Mouse (Mus musculus): ENCODE measurements around the gene Hspa14. TPM values are rescaled to one million over a fixed set of nuclear protein-coding genes. Genes with fewer than 3 reads are reported as not detected.

The Hspa14 gene
- 8.7 and 9.9 TPM in 2 replicates for polyA plus RNA-seq (2012)

DNA sequence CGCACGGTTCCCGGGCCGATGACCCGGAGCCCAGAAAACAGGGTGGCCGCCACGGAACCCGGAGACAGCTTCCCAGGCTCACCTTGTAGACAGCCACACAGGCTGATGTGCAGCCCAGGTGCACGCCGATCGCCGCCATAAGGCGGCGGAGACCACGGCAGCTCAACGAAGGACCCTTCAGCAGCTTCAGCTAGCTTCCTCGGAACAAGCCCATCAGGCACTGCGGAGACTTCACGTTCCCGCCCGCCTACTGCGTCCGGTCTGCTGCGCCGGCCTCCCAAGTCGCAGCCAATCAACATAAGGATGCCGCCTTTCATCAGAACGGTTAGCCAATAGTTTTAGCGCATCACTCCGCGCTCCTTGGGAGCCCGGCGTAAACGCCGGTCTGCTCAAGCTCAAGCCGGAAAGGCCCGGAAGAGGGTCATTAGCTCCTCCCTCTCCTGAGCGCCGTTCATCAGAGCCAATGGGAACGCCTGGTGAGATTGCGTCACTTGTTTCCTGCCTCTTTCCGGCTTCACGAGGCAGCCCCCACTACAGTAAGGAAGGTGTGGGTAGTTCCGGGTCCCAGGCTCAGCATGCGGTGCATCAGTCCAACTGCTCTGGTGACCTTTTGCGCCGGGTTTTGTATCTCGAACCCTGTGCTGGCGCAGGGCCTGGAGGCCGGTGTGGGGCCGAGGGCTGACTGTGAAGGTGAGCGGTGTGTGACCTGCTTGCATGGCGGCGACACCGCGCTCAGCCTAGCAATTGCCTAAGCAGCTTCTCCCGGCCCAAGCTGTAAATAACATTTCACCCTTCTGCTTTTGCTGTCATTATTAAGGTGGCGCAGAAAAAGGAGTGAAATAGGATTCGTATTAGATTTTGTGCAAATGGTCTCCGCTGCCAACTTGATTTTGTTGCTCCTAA, at the start of gene Hspa14, which contains the start of the genes Gm45902 and Cdnf:
Gene Hspa14 (minus strand): TSS at position 263 of the 903 bp plus-strand sequence.
Gene Gm45902 (minus strand): TSS at position 239 of the 903 bp plus-strand sequence.
Gene Cdnf (plus strand): TSS at position 479 of the 903 bp plus-strand sequence.
- TF ChIP-seq GATA1 (IDR thresholded peaks at IDR 0.05; ENCODE audit: low read length) = no peak

DNA sequence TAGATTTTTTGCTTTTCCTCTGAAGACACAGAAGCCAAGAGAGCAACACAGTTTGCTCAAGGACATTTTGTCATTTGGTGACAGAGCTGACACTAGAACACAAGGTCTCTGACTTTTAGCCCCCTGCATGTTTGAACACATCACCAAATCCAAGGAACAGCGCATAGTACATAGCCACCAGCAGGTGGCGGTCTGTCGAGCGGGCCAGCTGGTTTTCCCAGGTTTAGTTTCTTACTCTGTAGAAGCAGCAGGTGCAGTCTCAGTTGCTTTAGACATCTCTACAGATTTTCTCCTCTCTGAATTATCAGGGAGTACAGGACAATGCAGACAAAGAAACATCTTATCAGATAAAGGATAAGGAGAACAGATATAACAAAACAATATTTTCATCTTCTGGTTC, 34.0 kb upstream of the Hspa14 start:
- TF ChIP-seq GATA1 (IDR thresholded peaks at IDR 0.05; ENCODE audit: low read length) = no peak

DNA sequence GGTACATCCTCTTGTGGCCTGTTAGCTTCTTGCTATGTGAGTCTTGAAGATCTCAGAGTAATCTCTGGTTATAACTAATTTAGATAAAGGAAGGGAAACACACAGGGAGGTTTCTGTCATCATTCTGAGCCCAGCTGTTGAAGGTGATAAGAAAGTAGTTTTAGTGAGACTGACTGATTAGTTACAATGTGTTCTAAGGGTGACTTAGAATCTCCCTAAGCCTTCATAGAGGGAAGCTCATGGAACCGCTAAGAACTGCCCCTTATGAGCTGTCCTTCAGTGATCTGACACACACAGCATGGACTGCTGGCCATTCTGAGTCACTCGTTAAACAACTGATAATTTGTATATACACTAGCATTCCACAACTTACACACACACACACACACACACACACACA, 33.4 kb upstream of the Hspa14 start:
- peak; percentile 54 for TF ChIP-seq GATA1 (IDR thresholded peaks at IDR 0.05; ENCODE audit: low read length)

DNA sequence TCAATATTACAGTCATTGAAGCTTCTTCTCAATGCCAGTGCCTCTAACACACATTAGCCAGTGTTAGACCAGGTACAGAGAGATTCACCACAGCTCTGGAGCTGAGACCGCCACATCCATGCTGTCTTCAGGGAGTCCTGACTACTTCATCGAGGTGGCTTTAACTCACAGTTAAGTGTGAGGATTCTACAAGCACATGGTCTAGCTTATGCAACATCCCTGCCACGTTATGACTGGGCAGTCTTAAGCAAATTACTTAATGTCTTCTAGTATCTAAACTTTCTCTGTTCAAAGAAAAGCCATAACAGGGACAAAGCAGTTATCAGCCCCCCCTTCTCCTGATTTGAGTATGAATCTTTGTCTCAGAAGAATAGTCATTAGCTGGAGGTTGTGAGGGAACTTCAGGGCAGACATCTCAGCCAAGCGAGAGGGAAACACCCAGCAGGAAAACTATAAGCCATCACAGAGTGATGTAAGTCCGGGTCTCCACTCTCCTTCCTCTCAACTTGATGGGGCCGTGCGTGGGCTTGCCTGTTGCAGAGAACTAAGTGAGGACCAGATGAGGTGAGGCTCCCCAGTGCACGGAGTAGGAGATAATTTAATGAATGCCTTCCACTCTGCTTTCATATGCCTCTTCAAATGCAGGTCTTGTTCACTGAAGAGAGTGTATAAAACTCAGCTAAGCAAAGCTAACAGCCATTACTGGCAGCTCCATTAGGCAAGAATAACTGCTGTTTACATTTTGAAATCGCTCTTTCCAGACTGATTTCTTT, 28.9 kb upstream of the Hspa14 start:
- no peak for TF ChIP-seq GATA1 (IDR thresholded peaks at IDR 0.05; ENCODE audit: low read length)

DNA sequence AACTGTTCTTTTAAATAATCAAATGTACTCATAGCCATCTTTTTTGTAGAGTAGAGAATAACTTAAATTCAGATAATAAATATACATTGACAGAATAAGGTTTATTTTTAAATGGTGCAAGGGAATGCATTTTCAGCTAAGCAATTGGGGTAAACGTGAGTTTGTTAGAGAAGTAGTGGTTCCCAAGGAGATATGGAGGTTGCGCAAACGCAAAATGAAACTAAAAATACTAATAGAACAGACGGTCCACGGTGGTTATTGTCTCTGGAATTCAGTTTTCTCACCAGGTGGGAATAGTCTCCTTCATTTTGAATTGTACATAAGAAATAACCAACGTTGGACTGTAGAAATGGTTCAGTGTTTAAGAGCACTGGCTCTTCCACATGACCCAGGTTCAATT, 13.7 kb upstream of the Hspa14 start:
- no peak for TF ChIP-seq GATA1 (IDR thresholded peaks at IDR 0.05; ENCODE audit: low read length)

DNA sequence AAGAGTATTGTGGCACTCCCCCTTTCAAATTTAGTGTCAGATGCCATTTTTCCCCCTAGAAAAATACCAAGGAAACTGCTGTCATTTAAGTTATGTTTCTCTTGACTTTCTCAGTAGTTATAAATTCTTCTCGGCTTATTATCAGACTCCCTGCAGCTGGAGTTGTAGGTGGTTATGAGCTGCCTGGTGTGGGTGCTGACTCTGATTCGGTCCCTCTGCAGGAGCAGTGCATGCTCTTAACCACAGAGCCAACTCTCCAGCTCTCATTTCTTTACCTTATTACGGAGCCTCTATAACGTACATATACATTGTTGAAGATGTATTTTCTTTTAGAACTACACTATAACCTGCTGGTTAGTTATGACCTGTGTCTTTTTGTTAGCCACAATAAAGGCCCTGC, 9.9 kb upstream of the Hspa14 start:
- TF ChIP-seq GATA1 (IDR thresholded peaks at IDR 0.05; ENCODE audit: low read length) = no peak

DNA sequence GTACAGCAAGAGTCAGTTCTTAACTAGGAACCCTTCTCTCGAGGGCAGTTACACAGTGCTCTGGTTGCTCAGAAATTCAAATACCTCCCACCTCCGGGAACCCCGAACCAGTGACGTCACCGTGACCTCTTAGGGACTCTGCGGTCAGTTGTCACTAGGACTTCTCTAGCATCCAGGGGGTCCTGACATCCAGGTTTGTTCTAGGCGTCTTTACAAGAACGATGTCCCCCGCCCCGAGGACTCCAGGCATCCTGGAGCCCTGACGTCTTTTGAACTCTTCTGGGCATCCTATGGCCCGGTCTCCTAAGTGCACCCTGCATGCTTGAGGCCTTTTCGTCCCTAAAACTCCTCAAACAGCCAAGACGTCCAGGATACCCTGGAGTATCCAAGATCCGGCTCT, 538 bp downstream of the Hspa14 start:
- TF ChIP-seq GATA1 (IDR thresholded peaks at IDR 0.05; ENCODE audit: low read length) = no peak

DNA sequence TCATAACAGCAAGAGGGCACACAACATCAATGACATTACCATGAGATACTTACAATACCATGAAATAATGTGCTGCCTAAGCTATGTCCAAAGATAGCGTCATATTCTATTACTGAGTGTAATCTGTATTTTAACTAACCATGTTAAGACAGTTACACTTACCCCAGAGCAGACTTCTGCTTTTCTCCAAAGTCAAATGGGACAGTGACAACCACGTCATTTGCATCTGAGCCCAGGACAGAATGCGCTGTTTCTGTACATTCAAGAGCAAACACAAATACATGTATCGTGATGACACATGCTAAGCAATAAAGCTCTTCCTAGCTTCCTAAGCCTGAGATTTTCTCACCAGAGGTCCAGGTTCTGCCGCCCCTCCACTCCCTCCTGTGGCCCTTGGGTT, 11.7 kb downstream of the Hspa14 start:
- TF ChIP-seq GATA1 (IDR thresholded peaks at IDR 0.05; ENCODE audit: low read length) = no peak

DNA sequence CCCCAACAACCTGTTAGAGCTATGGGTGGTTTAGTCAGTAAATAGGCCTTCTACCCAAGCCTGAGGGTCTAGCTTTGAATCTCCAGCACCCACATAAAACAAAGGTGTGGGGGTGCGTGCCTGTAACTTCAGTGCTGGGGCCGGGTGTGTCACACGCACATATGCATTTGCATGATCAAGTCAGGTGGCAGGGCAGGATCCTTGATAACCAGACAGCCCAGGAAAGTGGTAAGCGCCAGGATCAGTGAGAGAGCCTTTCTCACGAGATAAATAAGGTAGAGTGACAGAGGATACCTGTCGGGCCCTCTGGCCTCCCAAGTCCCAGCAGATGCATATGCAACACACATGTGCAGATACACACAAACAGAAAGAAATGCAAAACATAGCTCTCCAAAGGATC, 13.1 kb downstream of the Hspa14 start:
- TF ChIP-seq GATA1 (IDR thresholded peaks at IDR 0.05; ENCODE audit: low read length) = no peak

DNA sequence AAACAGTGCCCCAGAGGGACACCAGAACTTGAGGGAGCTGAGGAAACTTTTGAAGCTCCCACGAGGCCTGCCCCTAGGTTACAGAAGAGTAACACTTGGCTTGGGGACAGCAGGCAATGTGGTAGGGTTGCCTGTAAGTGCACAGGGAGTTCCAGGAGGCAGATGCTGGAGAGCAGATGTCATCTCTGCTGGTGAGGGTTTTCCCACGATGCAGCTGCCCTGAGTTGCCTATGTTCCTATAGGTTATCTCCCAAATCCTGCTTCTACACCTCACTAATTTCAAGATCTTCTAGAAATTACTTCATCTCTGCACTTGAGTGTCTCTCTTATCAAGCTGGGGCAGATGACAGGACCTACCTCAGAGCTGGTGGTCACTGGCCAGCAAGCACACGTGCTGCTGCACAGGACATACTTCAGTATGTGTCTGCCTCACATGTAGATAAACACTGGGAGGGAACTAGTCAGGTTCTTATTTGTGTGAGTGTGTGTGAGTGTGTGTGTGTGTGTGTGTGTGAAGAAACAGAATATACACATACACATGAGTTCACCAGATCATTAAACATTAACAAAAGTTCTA, 18.7 kb downstream of the Hspa14 start:
- TF ChIP-seq GATA1 (IDR thresholded peaks at IDR 0.05; ENCODE audit: low read length) = peak; percentile 9

DNA sequence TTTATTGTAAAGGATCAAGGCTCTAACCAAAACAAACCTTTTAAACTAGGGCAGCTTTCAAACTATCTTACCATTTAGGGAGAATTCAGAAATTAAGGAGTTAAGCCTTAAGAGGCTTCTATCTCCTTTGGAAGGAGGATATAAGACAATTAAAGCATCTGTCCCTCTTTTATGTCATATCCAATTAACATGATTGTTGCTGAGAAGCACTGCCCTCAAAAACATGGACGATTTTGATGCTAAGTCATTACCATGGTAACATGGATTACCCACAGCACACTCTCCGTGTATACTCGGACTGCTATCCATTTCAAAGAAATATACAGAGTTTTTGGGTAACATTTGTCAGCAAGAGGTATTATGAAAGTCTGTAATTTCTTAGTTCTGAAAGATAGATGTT, 22.8 kb downstream of the Hspa14 start:
- no peak for TF ChIP-seq GATA1 (IDR thresholded peaks at IDR 0.05; ENCODE audit: low read length)

DNA sequence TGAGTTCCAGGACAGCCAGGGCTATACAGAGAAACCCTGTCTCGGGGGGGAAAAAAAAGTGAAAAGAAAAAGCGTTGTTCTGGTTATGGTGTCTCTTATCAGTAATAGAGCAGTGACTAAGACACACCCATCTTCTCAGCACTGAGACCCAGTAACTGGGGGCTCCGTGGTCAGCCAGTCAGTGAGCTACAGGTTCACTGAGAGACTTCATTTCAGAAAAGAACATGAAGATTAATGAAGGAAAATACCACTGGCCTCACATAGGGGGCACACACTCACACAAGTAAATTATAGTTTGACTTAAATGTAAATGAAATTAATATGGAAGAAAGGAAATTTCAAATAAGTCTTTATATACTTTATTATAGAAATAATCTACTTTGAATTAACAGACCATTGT, 32.4 kb downstream of the Hspa14 start:
- TF ChIP-seq GATA1 (IDR thresholded peaks at IDR 0.05; ENCODE audit: low read length) = no peak

DNA sequence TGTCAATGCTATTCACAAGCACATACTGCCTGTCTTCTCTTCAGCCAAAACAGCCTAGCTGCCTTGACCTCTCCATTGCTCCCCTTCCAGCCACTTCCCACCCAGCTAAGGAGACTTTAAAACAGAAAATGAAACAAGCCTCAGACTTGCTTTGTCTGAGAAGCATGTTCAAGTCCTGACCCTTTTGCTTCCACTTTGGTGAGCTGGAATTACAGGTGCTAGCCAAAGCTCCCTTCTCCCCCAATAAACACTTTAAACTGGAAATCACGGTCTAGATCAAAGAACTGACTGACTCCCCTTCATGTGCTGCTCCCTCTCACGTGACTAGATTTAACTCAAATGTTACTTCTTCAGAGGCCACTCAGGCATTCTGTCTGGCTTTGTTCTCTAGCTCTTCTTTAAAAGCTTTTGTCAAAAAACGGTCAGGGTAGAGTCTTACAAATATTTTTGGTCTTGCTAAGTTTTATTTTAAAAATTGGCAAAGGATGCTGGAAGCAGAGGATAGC, 36.8 kb downstream of the Hspa14 start:
- TF ChIP-seq GATA1 (IDR thresholded peaks at IDR 0.05; ENCODE audit: low read length) = no peak

DNA sequence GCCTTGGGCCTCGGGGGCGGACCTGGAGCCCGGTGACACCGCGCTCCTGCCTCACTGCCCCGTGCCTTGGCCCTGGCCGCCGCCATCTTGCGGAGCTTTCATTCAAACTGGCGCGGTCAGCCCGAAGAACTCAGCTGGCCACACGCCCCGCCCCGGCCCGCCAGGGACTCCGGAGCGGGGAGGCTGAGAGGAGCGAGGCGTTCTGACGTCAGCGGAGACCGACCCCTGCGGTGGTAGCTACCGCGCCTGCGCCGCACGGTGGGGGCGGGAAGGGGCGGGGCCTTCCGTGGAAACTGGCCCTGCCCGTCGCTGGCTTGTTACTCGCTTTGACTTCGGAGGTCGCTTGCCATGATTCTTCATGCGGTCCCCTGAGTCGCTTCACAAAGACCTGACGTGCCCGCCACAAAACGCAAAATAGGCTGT, 37.7 kb downstream of the Hspa14 start, which contains the start of gene Suv39h2:
Gene Suv39h2 (minus strand): TSS at position 171 of the 423 bp plus-strand sequence.
- TF ChIP-seq GATA1 (IDR thresholded peaks at IDR 0.05; ENCODE audit: low read length) = no peak

DNA sequence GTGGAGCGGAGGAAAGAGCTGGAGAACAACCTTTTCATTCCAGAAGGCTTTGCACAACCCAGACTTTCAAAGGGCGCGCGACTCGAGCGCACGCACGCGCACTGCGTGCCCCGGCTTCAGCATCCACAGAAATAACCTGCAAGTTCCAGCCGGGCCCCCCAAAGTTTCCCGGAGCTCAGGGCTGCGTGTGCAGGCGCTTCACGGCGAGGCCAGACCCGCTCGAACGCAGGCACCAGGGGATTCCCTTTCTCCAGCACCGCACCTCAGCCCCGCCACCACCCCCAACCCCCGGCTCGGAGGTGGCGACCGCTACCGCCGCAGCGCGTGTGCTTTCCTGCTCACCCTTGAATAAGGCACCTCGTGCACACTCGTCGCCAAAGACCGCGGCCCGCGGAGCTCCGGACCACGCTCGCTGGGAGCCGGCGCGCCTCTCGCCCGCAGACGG, 38.2 kb downstream of the Hspa14 start:
- TF ChIP-seq GATA1 (IDR thresholded peaks at IDR 0.05; ENCODE audit: low read length) = no peak

DNA sequence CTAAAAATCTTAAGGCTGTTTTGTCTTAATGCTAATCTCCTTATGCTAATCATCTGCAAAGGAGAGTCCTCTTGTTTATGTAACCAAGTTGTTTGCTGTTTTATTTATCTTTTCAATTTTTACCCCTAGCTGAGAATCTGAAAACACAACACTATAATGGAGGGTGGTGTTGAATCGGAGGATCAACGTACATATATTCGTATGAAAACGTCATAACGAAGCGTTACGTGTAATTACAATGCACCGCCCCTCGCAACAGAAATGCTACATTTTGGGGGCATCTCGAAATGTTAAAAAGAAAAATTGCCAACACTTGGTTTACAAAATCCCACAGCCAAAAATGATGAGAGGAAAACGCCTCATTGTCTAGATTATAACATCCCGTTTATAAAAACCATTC, 38.7 kb downstream of the Hspa14 start:
- no peak for TF ChIP-seq GATA1 (IDR thresholded peaks at IDR 0.05; ENCODE audit: low read length)

Measured in G1E-ER4 (cell line).